Mouse (Mus musculus): Measurements from ENCODE around the gene Chaf1a. TPM values are rescaled to one million over a fixed set of nuclear protein-coding genes. Genes with fewer than 3 reads are reported as not detected.
A peak's percentile ranks its signal among the peaks of the same experiment; 100 is the strongest.

Chaf1a gene
- total and polyA plus RNA-seq, 2 experiments from 2014 or later: 4.5 to 6.1 TPM

- H3K27ac ChIP-seq: no peak overlapping the region
- TF ChIP-seq CTCF (IDR thresholded peaks at IDR 0.05; ENCODE audit: low read depth): no peak
- no peaks in the 10 kb centered on the region for H3K27me3 ChIP-seq (ENCODE audit: insufficient read depth, low read length)
- no peak overlapping the region for H3K4me2 ChIP-seq (ENCODE audit: low read depth, low read length)
- no peak for DNase-seq (ENCODE audit: low spot score)
- ATAC-seq: no peak
- peaks cover 3% of the 10 kb centered on the region; the same call in 1 of the 2 replicates for H3K4me1 ChIP-seq (ENCODE audit: insufficient read depth, low read length)
- H3K36me3 ChIP-seq (ENCODE audit: insufficient read depth, low read length): no peaks in the 10 kb centered on the region
- WGBS: 76% methylated on average over 5 of the region's 5 CpGs
- no peaks in the 10 kb centered on the region for H3K9me3 ChIP-seq (ENCODE audit: low read length)
- H3K4me3 ChIP-seq (ENCODE audit: low read length): no peak overlapping the region
- no peak overlapping the region for H3K9ac ChIP-seq (replicated peaks; ENCODE audit: low read length)
These were observed 15.3 kb upstream of the Chaf1a start for GRCm38 (mm10) chr17:56024931-56025330.

- ATAC-seq: no peak
- Histone ChIP-seq H3K4me2 (ENCODE audit: low read depth, low read length) (no peak overlapping the region), H3K36me3 (ENCODE audit: insufficient read depth, low read length) (no peaks in the 10 kb centered on the region; the same call in 1 of the 2 replicates), H3K4me1 (ENCODE audit: insufficient read depth, low read length) (peaks cover 7% of the 10 kb centered on the region; the same call in 1 of the 2 replicates), H3K9me3 (ENCODE audit: low read length) (no peaks in the 10 kb centered on the region), H3K9ac (replicated peaks; ENCODE audit: low read length) (no peak overlapping the region), H3K27ac (no peak overlapping the region), H3K4me3 (ENCODE audit: low read length) (no peak overlapping the region), H3K27me3 (ENCODE audit: insufficient read depth, low read length) (no peaks in the 10 kb centered on the region)
- WGBS: 88% methylated on average over 1 of the region's 1 CpGs
- DNase-seq (ENCODE audit: low spot score): no peak
- no peak for TF ChIP-seq CTCF (IDR thresholded peaks at IDR 0.05; ENCODE audit: low read depth)
These were observed 13.9 kb upstream of the Chaf1a start for GRCm38 (mm10) chr17:56026303-56026702.

GRCm38 (mm10) chr17:56026881-56027280 is 13.4 kb upstream of the Chaf1a start:
- Histone ChIP-seq H3K4me2 (ENCODE audit: low read depth, low read length) (no peak overlapping the region), H3K36me3 (ENCODE audit: insufficient read depth, low read length) (no peaks in the 10 kb centered on the region; the same call in 1 of the 2 replicates), H3K4me3 (ENCODE audit: low read length) (no peak overlapping the region), H3K4me1 (ENCODE audit: insufficient read depth, low read length) (peaks cover 4% of the 10 kb centered on the region; the same call in 1 of the 2 replicates), H3K9me3 (ENCODE audit: low read length) (no peaks in the 10 kb centered on the region), H3K27ac (no peak overlapping the region), H3K9ac (replicated peaks; ENCODE audit: low read length) (no peak overlapping the region), H3K27me3 (ENCODE audit: insufficient read depth, low read length) (no peaks in the 10 kb centered on the region)
- DNase-seq (ENCODE audit: low spot score) (no peak), ATAC-seq (no peak)
- WGBS: 71% methylated on average over 1 of the region's 1 CpGs
- TF ChIP-seq CTCF (IDR thresholded peaks at IDR 0.05; ENCODE audit: low read depth): no peak

- TF ChIP-seq CTCF (IDR thresholded peaks at IDR 0.05; ENCODE audit: low read depth): no peak
These were observed 12.3 kb upstream of the Chaf1a start for GRCm38 (mm10) chr17:56027801-56028441.

GRCm38 (mm10) chr17:56030238-56030870 is 9.9 kb upstream of the Chaf1a start:
- H3K9ac ChIP-seq (replicated peaks; ENCODE audit: low read length): no peak overlapping the region
- no peak overlapping the region for H3K4me3 ChIP-seq (ENCODE audit: low read length)
- ATAC-seq: peak; percentile 22; the same call in 1 of the 2 replicates
- 0 out of 2 replicates have a peak, but pooled peaks cover 5% of the 10 kb centered on the region for H3K4me1 ChIP-seq (ENCODE audit: insufficient read depth, low read length)
- no peak for TF ChIP-seq CTCF (IDR thresholded peaks at IDR 0.05; ENCODE audit: low read depth)
- peak; percentile 20 for DNase-seq (ENCODE audit: low spot score)
- no peak overlapping the region for H3K4me2 ChIP-seq (ENCODE audit: low read depth, low read length)
- H3K27ac ChIP-seq: no peak overlapping the region
- WGBS: 66% methylated on average over 9 of the region's 9 CpGs
- H3K27me3 ChIP-seq (ENCODE audit: insufficient read depth, low read length): no peaks in the 10 kb centered on the region
- H3K9me3 ChIP-seq (ENCODE audit: low read length): no peaks in the 10 kb centered on the region
- peaks cover 6% of the 10 kb centered on the region; the same call in 1 of the 2 replicates for H3K36me3 ChIP-seq (ENCODE audit: insufficient read depth, low read length)

More at GRCm38 (mm10) chr17:56027801-56028441, 12.3 kb upstream of the Chaf1a start:
- H3K27ac ChIP-seq: no peak overlapping the region
- no peaks in the 10 kb centered on the region for H3K27me3 ChIP-seq (ENCODE audit: insufficient read depth, low read length)
- H3K4me3 ChIP-seq (ENCODE audit: low read length): no peak overlapping the region
- H3K9ac ChIP-seq (replicated peaks; ENCODE audit: low read length): 0 out of 2 replicates have a peak overlapping the region, but pooled peaks have one; percentile 13
- DNase-seq (ENCODE audit: low spot score) (no peak), ATAC-seq (no peak)
- H3K36me3 ChIP-seq (ENCODE audit: insufficient read depth, low read length): no peaks in the 10 kb centered on the region; the same call in 1 of the 2 replicates
- no peaks in the 10 kb centered on the region for H3K9me3 ChIP-seq (ENCODE audit: low read length)
- no peak overlapping the region for H3K4me2 ChIP-seq (ENCODE audit: low read depth, low read length)
- H3K4me1 ChIP-seq (ENCODE audit: insufficient read depth, low read length): 0 out of 2 replicates have a peak, but pooled peaks cover 3% of the 10 kb centered on the region
- 79% methylated on average over 5 of the region's 5 CpGs for WGBS

DNA sequence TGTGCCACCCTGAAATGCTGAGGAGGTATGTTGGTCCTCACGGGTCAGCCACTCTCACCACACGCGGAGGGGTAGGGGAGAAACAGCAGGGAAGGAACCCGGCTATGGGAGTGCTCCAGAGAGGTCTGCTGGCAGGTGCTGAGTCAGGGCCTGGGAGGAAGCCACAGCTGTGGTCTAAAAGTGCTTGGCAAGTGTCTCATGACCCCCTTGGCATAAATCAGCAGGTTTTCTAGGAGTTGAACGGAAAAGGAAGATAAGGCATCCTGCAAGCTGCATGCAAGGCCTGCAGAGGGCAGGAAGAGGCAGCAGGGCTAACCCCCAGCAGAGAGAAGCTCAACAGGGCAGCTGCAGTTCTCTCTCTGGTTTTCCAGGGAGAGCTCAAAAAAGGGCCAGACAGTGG is 9.3 kb upstream of the Chaf1a start:
- Histone ChIP-seq H3K9ac (replicated peaks; ENCODE audit: low read length) (no peak overlapping the region), H3K27ac (no peak overlapping the region), H3K36me3 (ENCODE audit: insufficient read depth, low read length) (peaks cover 6% of the 10 kb centered on the region; the same call in 1 of the 2 replicates), H3K27me3 (ENCODE audit: insufficient read depth, low read length) (no peaks in the 10 kb centered on the region), H3K9me3 (ENCODE audit: low read length) (no peaks in the 10 kb centered on the region), H3K4me1 (ENCODE audit: insufficient read depth, low read length) (peaks cover 9% of the 10 kb centered on the region; the same call in 1 of the 2 replicates), H3K4me3 (ENCODE audit: low read length) (no peak overlapping the region), H3K4me2 (ENCODE audit: low read depth, low read length) (no peak overlapping the region)
- peak; percentile 15 for DNase-seq (ENCODE audit: low spot score)
- no peak for ATAC-seq
- 0 out of 2 replicates have a peak, but pooled peaks have one; percentile 11 for TF ChIP-seq CTCF (IDR thresholded peaks at IDR 0.05; ENCODE audit: low read depth)
- 48% methylated on average over 5 of the region's 5 CpGs for WGBS

All from hindbrain, postnatal 0 days (tissue).